Mouse (Mus musculus) colon, adult 2 months (tissue): Measurements from ENCODE around the gene Dmrtc1c1. TPM values are rescaled to one million over a fixed set of nuclear protein-coding genes. Genes with fewer than 3 reads are reported as not detected.

ENCODE experiments used
- polyA plus RNA-seq: library from polyadenylated mRNA; depleted of rRNA; stranded (reverse); fragments of >200 nt; gene quantifications from 2 replicates; pipeline ENCODE4 v1.2.3, GENCODE M21; 2012; rRNA removed

Gene Dmrtc1c1
- polyA plus RNA-seq: not detected in 2 replicates

DNA sequence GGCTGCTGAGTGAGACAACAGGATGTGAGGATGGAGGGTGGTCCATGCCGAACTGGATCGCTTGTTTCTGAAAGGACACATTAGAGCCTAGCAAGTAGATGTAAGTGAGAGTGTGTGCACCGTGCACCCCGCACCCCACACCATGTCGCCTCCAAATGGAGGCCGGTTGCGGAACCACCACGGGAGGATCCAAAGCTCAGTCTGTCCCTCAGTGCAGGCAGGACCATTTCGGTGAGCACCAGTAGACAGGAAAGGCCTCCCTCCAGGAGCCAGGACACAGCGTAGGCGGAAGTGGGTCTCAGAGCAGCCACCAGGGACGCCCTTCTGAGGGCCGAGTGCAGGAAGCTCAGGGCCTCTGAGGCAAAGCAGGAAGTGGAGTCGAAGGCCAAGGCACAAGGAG is at the start of gene Dmrtc1c1:
Gene Dmrtc1c1, plus strand, starts transcription at position 301 of the 400 bp plus-strand sequence.

DNA sequence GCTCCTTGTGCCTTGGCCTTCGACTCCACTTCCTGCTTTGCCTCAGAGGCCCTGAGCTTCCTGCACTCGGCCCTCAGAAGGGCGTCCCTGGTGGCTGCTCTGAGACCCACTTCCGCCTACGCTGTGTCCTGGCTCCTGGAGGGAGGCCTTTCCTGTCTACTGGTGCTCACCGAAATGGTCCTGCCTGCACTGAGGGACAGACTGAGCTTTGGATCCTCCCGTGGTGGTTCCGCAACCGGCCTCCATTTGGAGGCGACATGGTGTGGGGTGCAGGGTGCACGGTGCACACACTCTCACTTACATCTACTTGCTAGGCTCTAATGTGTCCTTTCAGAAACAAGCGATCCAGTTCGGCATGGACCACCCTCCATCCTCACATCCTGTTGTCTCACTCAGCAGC is 51.8 kb downstream of the Dmrtc1c1 start, which contains the start of gene Dmrtc1c2:
Gene Dmrtc1c2, minus strand, starts transcription at position 101 of the 400 bp plus-strand sequence.

Other genes starting within 250 kb of the Dmrtc1c1 start
- gene Phka1, start 158.7 kb upstream of the Dmrtc1c1 start, polyA plus RNA-seq: 4.1 and 4.9 TPM in 2 replicates
- gene Gm3880, start 116.0 kb upstream of the Dmrtc1c1 start, polyA plus RNA-seq: not detected in 2 replicates
- gene Gm9112, start 95.3 kb upstream of the Dmrtc1c1 start, polyA plus RNA-seq: not detected in 2 replicates
- not detected in 2 replicates for gene Dmrtc1b, start 95.1 kb upstream of the Dmrtc1c1 start, polyA plus RNA-seq
- gene Dmrtc1c2, start 51.7 kb downstream of the Dmrtc1c1 start, polyA plus RNA-seq: not detected in 2 replicates
- not detected in 2 replicates for gene 1700031F05Rik, start 65.0 kb downstream of the Dmrtc1c1 start, polyA plus RNA-seq
- gene Dmrtc1a, start 105.7 kb downstream of the Dmrtc1c1 start, polyA plus RNA-seq: 0.09 TPM in 1 of 2 replicates, not detected in the other
- not detected in 2 replicates for gene 1700011M02Rik, start 105.9 kb downstream of the Dmrtc1c1 start, polyA plus RNA-seq
- not detected in 2 replicates for gene 1700018G05Rik, start 125.4 kb downstream of the Dmrtc1c1 start, polyA plus RNA-seq